Mouse (Mus musculus): Measurements from ENCODE around the gene Ubqln4.
"Not testable (repeated sequence)": the region's sequence is repeated elsewhere in the genome, so short reads cannot be mapped to it uniquely, and the experiment has no call there.

Ubqln4 gene

DNA sequence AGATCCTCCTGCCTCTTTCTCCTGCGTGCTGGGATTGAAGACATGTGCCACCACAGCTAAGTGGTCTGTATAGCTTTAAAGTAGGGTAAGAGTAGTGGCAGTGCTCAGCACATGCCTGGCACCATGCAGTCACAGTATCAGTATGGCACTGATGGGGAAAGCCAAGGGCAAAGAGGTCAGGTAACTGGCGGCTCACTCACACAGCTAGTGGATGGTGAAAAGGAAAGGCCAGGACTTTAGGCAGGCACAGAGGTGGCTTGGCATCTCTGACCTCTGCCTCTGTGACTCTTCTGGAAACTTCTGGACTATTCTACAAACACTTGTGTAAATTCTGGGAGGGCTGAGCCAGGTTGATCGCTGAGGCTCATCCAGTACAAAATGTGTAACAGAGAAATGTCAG lies 12.6 kb downstream of the Ubqln4 start:
- no peak for DNase-seq (ENCODE audit: low spot score in 2 of 2)

- DNase-seq (ENCODE audit: low spot score in 2 of 2) = peak in 1 of 2 experiments; percentile 15
Observed at GRCm38 (mm10) chr3:88566536-88567061, 13.0 kb downstream of the Ubqln4 start.

DNA sequence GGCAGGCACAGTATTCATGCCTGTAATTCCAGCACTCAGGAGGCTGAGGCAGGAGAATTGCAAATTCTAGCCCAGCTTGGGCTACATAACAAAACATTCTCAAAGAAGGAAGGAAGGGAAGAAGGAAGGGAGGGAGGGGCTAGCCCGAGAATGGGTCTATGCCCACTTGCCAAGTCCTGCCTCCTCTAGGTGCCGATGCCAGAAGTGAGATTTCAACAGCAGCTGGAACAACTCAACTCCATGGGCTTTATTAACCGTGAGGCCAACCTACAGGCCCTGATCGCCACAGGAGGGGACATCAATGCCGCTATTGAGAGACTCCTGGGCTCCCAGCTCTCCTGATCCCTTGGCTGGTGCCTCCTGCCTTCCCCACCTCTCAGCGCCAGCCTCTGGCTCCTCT lies 14.3 kb downstream of the Ubqln4 start:
- peak in 1 of 2 experiments; percentile 20 for DNase-seq (ENCODE audit: low spot score in 2 of 2)

DNA sequence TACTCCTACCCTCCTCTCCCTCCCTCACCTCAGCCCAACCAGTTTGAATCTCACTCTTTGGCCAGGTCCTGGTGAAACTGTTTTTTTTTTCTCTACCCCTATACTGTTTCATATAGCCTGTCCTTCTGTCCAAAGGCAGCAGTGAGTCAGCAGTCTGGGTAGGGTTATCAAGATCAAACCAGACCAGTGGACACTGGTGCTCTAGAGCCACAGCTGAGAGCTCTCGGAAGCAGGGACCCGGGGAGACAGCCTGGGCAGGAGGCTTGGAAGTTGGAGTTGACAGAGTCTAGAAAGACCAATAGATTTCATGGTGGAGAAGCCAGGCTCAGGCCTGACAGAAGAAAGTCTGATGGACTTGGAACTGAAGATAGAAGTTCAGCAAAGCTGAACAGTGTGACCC lies 15.1 kb downstream of the Ubqln4 start:
- peak in 1 of 2 experiments; percentile 22 for DNase-seq (ENCODE audit: low spot score in 2 of 2)

- no peak for DNase-seq (ENCODE audit: low spot score in 2 of 2)
Observed at GRCm38 (mm10) chr3:88569093-88569492, 15.5 kb downstream of the Ubqln4 start.

DNA sequence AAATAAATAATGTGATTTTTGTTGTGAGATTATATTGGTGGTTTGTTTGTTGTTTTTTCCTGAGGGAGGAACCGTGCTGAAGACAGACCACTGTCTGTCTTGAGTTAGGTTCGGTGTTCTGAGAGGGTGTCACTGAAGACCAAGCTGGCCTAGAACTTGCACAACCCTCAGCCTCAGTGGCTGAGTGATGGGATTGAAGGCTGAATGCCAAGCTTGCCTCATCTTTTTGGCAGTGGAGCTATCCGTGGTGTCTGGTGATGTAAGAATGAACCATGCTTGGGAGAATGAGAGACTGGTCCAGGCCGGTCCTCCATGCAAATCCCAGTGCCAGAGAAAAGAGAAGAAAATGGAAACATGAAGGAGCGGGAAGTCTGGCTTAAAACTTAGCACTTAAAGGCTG lies 16.1 kb downstream of the Ubqln4 start:
- DNase-seq (ENCODE audit: low spot score in 2 of 2) = peak in 1 of 2 experiments; percentile 20

- DNase-seq (ENCODE audit: low spot score in 2 of 2) = no peak
Observed at GRCm38 (mm10) chr3:88570341-88570740, 16.8 kb downstream of the Ubqln4 start.

DNA sequence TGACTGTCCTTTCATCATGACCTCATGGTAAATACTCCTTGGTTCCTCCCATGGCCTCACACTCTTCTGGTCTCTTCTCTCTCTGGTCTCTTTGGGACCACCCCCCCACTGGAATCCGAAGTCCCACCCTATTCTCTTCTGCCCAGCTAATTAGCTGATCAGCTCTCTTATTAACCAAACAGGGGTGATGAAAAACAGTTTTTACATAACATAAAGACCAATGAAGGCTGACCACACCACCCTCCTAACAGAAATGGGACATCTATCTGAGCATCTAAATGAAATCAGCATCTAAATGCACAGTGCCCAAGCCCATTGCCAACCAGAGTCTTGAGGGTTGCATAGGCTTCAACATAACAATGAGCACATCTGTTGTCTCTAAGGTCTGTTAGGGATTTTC lies 18.3 kb downstream of the Ubqln4 start:
- DNase-seq (ENCODE audit: low spot score in 2 of 2) = no peak

- no peak for DNase-seq (ENCODE audit: low spot score in 2 of 2)
Observed at GRCm38 (mm10) chr3:88572835-88573234, 19.3 kb downstream of the Ubqln4 start.

DNA sequence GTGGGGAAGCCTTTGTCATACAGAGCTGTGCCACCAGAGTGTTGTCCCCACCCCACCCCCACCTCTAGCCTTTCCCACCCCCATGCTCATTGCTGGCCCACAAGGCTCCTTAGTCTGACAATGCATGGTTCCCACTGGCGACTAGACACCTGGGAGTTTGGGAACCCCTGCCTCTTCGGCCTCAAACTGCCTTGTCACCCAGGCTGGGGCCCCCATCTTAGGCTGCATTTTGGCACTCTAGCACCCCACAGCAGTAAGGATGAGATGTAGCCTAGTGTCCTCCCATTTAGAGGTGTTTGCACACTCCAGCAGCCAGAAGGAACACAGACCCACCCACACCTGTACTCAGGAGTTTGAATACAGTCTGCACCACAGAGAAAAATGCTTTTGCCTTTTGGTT lies 20.3 kb downstream of the Ubqln4 start:
- DNase-seq (ENCODE audit: low spot score in 2 of 2) = no peak

DNA sequence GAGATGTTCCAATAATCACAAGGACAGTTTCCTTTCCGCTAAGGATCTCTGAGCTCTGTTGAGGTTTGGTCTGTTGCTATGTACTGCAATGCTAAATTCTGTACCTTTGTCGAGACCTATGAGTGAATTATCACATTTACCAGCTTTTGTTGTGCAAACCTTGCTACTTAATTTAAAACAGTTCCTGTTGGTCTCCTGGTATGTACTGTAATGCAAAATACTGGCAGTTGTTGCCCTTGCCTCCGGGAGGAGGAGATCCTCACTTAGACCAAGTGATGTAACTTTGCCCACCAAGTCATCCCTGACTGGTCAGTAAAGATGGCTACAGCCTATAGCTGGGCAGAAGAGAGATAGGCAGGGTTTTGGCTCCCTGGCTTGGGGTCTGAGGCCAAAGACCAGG lies 22.0 kb downstream of the Ubqln4 start, which contains the start of gene Ssr2:
TSS of gene Ssr2 (plus strand) at position 337 of the 400 bp plus-strand sequence.
- DNase-seq (ENCODE audit: low spot score in 2 of 2) = no peak

GRCm38 (mm10) chr3:88577846-88578245 lies 24.3 kb downstream of the Ubqln4 start:
- not testable (repeated sequence) for DNase-seq (ENCODE audit: low spot score in 2 of 2)

GRCm38 (mm10) chr3:88578498-88579424 lies 25.2 kb downstream of the Ubqln4 start:
- DNase-seq (ENCODE audit: low spot score in 2 of 2) = no peak

DNA sequence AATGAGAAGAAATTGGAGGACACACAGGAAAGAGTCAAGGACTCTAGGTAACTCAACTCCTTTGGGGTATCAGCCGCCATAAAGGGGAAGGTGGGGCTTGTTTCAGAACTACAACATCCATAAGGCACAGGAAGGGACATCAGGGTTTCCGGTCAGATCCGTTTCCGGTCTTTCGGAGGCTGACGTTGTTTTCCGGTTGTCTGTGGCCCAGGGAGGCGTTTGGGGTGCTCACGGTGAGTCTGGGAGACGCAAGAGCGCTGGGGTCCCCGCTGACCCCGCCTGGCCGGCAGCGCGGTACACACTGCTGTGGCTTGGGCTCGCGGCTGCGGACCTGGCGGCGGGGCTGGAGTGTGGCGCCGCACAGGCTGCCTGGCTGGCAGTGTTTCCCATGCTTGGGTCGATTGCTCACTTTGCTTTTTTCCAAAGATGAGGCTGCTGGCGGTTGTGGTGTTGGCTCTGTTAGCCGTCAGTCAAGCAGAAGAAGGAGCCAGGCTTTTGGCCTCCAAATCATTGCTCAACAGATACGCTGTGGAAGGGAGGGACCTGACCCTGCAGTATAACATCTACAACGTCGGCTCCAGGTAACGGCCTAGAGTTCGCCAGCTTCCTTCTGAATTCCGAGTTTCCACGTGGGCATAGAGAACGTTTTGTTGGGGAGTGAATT lies 26.0 kb downstream of the Ubqln4 start:
- DNase-seq (ENCODE audit: low spot score in 2 of 2) = peak; percentile 87 to 91

- no peak for DNase-seq (ENCODE audit: low spot score in 2 of 2)
Observed at GRCm38 (mm10) chr3:88585769-88586168, 32.2 kb downstream of the Ubqln4 start.

- no peak for DNase-seq (ENCODE audit: low spot score in 2 of 2)
Observed at GRCm38 (mm10) chr3:88586640-88587039, 33.1 kb downstream of the Ubqln4 start.

GRCm38 (mm10) chr3:88590246-88590645 lies 36.7 kb downstream of the Ubqln4 start:
- DNase-seq (ENCODE audit: low spot score in 2 of 2) = no peak

DNA sequence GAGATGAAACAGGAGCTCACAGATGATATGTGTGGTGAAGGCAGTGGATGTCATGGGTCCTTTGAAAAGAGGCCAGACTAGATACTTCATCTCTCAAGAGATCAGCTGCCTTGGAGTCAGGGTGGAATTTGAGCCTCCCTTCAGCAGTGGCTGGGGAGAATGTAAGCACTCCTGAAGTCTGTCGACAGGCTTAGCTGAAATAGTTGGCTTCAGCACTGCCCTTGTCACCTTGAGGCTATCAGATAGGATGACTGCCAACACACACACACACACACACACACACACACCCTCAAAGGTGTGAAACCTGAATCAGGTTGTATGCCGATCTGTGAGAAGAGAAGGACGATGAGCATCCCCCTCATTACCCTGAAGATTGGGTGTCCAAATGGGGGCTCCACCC lies 37.5 kb downstream of the Ubqln4 start:
- DNase-seq (ENCODE audit: low spot score in 2 of 2) = no peak

- no peak for DNase-seq (ENCODE audit: low spot score in 2 of 2)
Observed at GRCm38 (mm10) chr3:88591950-88592731, 38.6 kb downstream of the Ubqln4 start.

GRCm38 (mm10) chr3:88592942-88593576 lies 39.5 kb downstream of the Ubqln4 start:
- no peak for DNase-seq (ENCODE audit: low spot score in 2 of 2)

GRCm38 (mm10) chr3:88593893-88594580 lies 40.5 kb downstream of the Ubqln4 start:
- DNase-seq (ENCODE audit: low spot score in 2 of 2) = no peak

Measured in right cerebral cortex, postnatal 10 days (tissue).